Mouse (Mus musculus) intestine, embryonic 15.5 days (tissue): Measurements from ENCODE around the gene Cds2. TPM values are rescaled to one million over a fixed set of nuclear protein-coding genes. Genes with fewer than 3 reads are reported as not detected.
"Not testable (repeated sequence)": the region's sequence is repeated elsewhere in the genome, so short reads cannot be mapped to it uniquely, and the experiment has no call there.

ENCODE experiments used
- ATAC-seq: fragments of 200-750 bp; cut with Nextera tagmentation; 2 replicates; pipeline ENCODE4 v1.8.0; 2017; ENCODE audit warnings: moderate TSS enrichment, moderate library complexity
- H3K27ac ChIP-seq: fragments of 300-500 bp; sonication (generic); 2 replicates; pipeline ENCODE4 v1.5.1; 2015; ENCODE audit warnings: mild to moderate bottlenecking, inconsistent platforms
- H3K27me3 ChIP-seq: fragments of 300-500 bp; sonication (generic); replicated peaks from 2 replicates; pipeline ENCODE4 v1.6.1; 2015; ENCODE audit warnings: inconsistent platforms
- H3K36me3 ChIP-seq: fragments of 300-500 bp; sonication (generic); 2 replicates; pipeline ENCODE4 v1.6.1; 2015; ENCODE audit warnings: inconsistent platforms
- H3K4me1 ChIP-seq: fragments of 300-500 bp; sonication (generic); replicated peaks from 2 replicates; pipeline ENCODE4 v1.6.1; 2015; ENCODE audit warnings: inconsistent platforms
- H3K4me2 ChIP-seq: fragments of 300-500 bp; sonication (generic); replicated peaks from 2 replicates; pipeline ENCODE4 v1.6.1; 2015; ENCODE audit warnings: mild to moderate bottlenecking, inconsistent platforms
- H3K4me3 ChIP-seq: fragments of 300-500 bp; sonication (generic); replicated peaks from 2 replicates; pipeline ENCODE4 v1.5.1; 2015; ENCODE audit warnings: inconsistent platforms
- H3K9ac ChIP-seq: fragments of 300-500 bp; sonication (generic); 2 replicates; pipeline ENCODE4 v1.6.1; 2015; ENCODE audit warnings: inconsistent platforms
- H3K9me3 ChIP-seq: fragments of 300-500 bp; sonication (generic); 2 replicates; pipeline ENCODE4 v1.6.1; 2016; ENCODE audit warnings: inconsistent platforms
- WGBS: fragments of 180-500 bp; shearing (Covaris S2); methylation state at CpG from one replicate; pipeline ENCODE4 v1.1.7; 2015; 5-methylcytosine and 5-hydroxymethylcytosine counted together
- polyA plus RNA-seq: library from polyadenylated mRNA; unstranded; fragments of >200 nt; fragmentation: Nextera tagmentation; extraction: Ambion mirVana; gene quantifications from 2 replicates; pipeline ENCODE4 v1.2.1, GENCODE M21; 2015

The Cds2 gene
- polyA plus RNA-seq, 1 experiment from 2014 or later = 25.1 TPM

GRCm38 (mm10) chr2:132305988-132306387 lies 43.0 kb downstream of the Cds2 start:
- Histone ChIP-seq H3K4me1 (no peaks in the 10 kb centered on the region), H3K4me2 (no peak overlapping the region), H3K36me3 (peaks cover 15% of the 10 kb centered on the region; the same call in 1 of the 2 replicates), H3K27ac (no peak overlapping the region), H3K9ac (no peak overlapping the region), H3K4me3 (no peak overlapping the region), H3K27me3 (no peaks in the 10 kb centered on the region), H3K9me3 (no peaks in the 10 kb centered on the region)
- 66% methylated on average over 4 of the region's 4 CpGs for WGBS
- ATAC-seq = 0 out of 2 replicates have a peak, but pooled peaks have one; percentile 31

- no peak overlapping the region for H3K27ac ChIP-seq
- peaks cover 15% of the 10 kb centered on the region; the same call in 1 of the 2 replicates for H3K36me3 ChIP-seq
- H3K4me2 ChIP-seq = no peak overlapping the region
- H3K4me3 ChIP-seq = no peak overlapping the region
- no peaks in the 10 kb centered on the region for H3K4me1 ChIP-seq
- no peaks in the 10 kb centered on the region for H3K27me3 ChIP-seq
- no peak overlapping the region for H3K9ac ChIP-seq
- no peaks in the 10 kb centered on the region for H3K9me3 ChIP-seq
- no peak for ATAC-seq
- WGBS = 93% methylated on average over 11 of the region's 11 CpGs
These were observed 44.4 kb downstream of the Cds2 start for GRCm38 (mm10) chr2:132307213-132307843.

- WGBS = 93% methylated on average over 6 of the region's 6 CpGs
- Histone ChIP-seq H3K4me1 (no peaks in the 10 kb centered on the region), H3K27me3 (no peaks in the 10 kb centered on the region), H3K9me3 (no peaks in the 10 kb centered on the region), H3K36me3 (peaks cover 12% of the 10 kb centered on the region; the same call in 1 of the 2 replicates), H3K27ac (no peak overlapping the region), H3K4me3 (no peak overlapping the region), H3K9ac (no peak overlapping the region), H3K4me2 (no peak overlapping the region)
- no peak for ATAC-seq
These were observed 45.9 kb downstream of the Cds2 start for GRCm38 (mm10) chr2:132308829-132309228.

- H3K36me3 ChIP-seq = peaks cover 8% of the 10 kb centered on the region; the same call in 1 of the 2 replicates
- no peak overlapping the region for H3K9ac ChIP-seq
- H3K4me2 ChIP-seq = no peak overlapping the region
- H3K27me3 ChIP-seq = no peaks in the 10 kb centered on the region
- H3K4me3 ChIP-seq = no peak overlapping the region
- no peak for ATAC-seq
- 95% methylated on average over 6 of the region's 6 CpGs for WGBS
- no peaks in the 10 kb centered on the region for H3K9me3 ChIP-seq
- no peaks in the 10 kb centered on the region for H3K4me1 ChIP-seq
- no peak overlapping the region for H3K27ac ChIP-seq
These were observed 46.5 kb downstream of the Cds2 start for GRCm38 (mm10) chr2:132309398-132309930.

GRCm38 (mm10) chr2:132312616-132313015 lies 49.7 kb downstream of the Cds2 start:
- 77% methylated on average over 5 of the region's 5 CpGs for WGBS
- Histone ChIP-seq H3K4me1 (no peaks in the 10 kb centered on the region), H3K9me3 (no peaks in the 10 kb centered on the region), H3K4me2 (no peak overlapping the region), H3K27ac (no peak overlapping the region), H3K9ac (no peak overlapping the region), H3K4me3 (no peak overlapping the region), H3K36me3 (no peaks in the 10 kb centered on the region), H3K27me3 (no peaks in the 10 kb centered on the region)
- ATAC-seq = no peak

- Histone ChIP-seq H3K9me3 (no peaks in the 10 kb centered on the region), H3K9ac (no peak overlapping the region), H3K4me1 (no peaks in the 10 kb centered on the region), H3K4me3 (no peak overlapping the region), H3K27me3 (no peaks in the 10 kb centered on the region), H3K27ac (no peak overlapping the region), H3K4me2 (no peak overlapping the region), H3K36me3 (no peaks in the 10 kb centered on the region)
- 93% methylated on average over 2 of the region's 2 CpGs for WGBS
- ATAC-seq = no peak
These were observed 50.6 kb downstream of the Cds2 start for GRCm38 (mm10) chr2:132313568-132313967.

GRCm38 (mm10) chr2:132314057-132314456 lies 51.1 kb downstream of the Cds2 start:
- H3K9me3 ChIP-seq, H3K27me3 ChIP-seq, H3K9ac ChIP-seq, H3K4me2 ChIP-seq, ATAC-seq, H3K27ac ChIP-seq, H3K4me1 ChIP-seq, H3K4me3 ChIP-seq, H3K36me3 ChIP-seq: not testable (repeated sequence)
- 87% methylated on average over 8 of the region's 8 CpGs for WGBS

- H3K4me1 ChIP-seq = no peaks in the 10 kb centered on the region
- H3K9ac ChIP-seq = no peak overlapping the region
- no peaks in the 10 kb centered on the region for H3K36me3 ChIP-seq
- H3K27me3 ChIP-seq = no peaks in the 10 kb centered on the region
- 42% methylated on average over 8 of the region's 8 CpGs for WGBS
- no peak overlapping the region for H3K4me3 ChIP-seq
- peak; percentile 49; the same call in 1 of the 2 replicates for ATAC-seq
- no peak overlapping the region for H3K27ac ChIP-seq
- no peaks in the 10 kb centered on the region for H3K9me3 ChIP-seq
- no peak overlapping the region for H3K4me2 ChIP-seq
These were observed 53.3 kb downstream of the Cds2 start for GRCm38 (mm10) chr2:132316041-132316808.

- Histone ChIP-seq H3K27me3 (no peaks in the 10 kb centered on the region), H3K4me1 (no peaks in the 10 kb centered on the region), H3K27ac (no peak overlapping the region), H3K4me2 (no peak overlapping the region), H3K9ac (no peak overlapping the region), H3K4me3 (no peak overlapping the region), H3K9me3 (no peaks in the 10 kb centered on the region), H3K36me3 (no peaks in the 10 kb centered on the region)
- WGBS = 89% methylated on average over 1 of the region's 1 CpGs
- ATAC-seq = no peak
These were observed 54.2 kb downstream of the Cds2 start for GRCm38 (mm10) chr2:132317178-132317577.

GRCm38 (mm10) chr2:132320516-132320915 lies 57.6 kb downstream of the Cds2 start:
- Histone ChIP-seq H3K27ac (no peak overlapping the region), H3K9me3 (no peaks in the 10 kb centered on the region), H3K9ac (no peak overlapping the region), H3K4me3 (no peak overlapping the region), H3K4me2 (no peak overlapping the region), H3K27me3 (no peaks in the 10 kb centered on the region), H3K36me3 (no peaks in the 10 kb centered on the region), H3K4me1 (no peaks in the 10 kb centered on the region)
- 79% methylated on average over 5 of the region's 5 CpGs for WGBS
- no peak for ATAC-seq

- Histone ChIP-seq H3K4me3 (no peak overlapping the region), H3K9ac (no peak overlapping the region), H3K4me2 (no peak overlapping the region), H3K36me3 (no peaks in the 10 kb centered on the region), H3K9me3 (no peaks in the 10 kb centered on the region), H3K27ac (no peak overlapping the region), H3K27me3 (no peaks in the 10 kb centered on the region), H3K4me1 (no peaks in the 10 kb centered on the region)
- WGBS = 67% methylated on average over 4 of the region's 4 CpGs
- no peak for ATAC-seq
These were observed 60.6 kb downstream of the Cds2 start for GRCm38 (mm10) chr2:132323541-132323940.

- Histone ChIP-seq H3K4me3 (no peak overlapping the region), H3K27ac (no peak overlapping the region), H3K27me3 (no peaks in the 10 kb centered on the region), H3K4me1 (no peaks in the 10 kb centered on the region), H3K9me3 (no peaks in the 10 kb centered on the region), H3K9ac (no peak overlapping the region), H3K4me2 (no peak overlapping the region), H3K36me3 (no peaks in the 10 kb centered on the region)
- no peak for ATAC-seq
- WGBS = 73% methylated on average over 2 of the region's 2 CpGs
These were observed 74.3 kb downstream of the Cds2 start for GRCm38 (mm10) chr2:132337202-132337601.
